Mouse (Mus musculus): ENCODE results near the gene Saysd1.
A peak's percentile ranks its signal among the peaks of the same experiment; 100 is the strongest.

Gene Saysd1

DNA sequence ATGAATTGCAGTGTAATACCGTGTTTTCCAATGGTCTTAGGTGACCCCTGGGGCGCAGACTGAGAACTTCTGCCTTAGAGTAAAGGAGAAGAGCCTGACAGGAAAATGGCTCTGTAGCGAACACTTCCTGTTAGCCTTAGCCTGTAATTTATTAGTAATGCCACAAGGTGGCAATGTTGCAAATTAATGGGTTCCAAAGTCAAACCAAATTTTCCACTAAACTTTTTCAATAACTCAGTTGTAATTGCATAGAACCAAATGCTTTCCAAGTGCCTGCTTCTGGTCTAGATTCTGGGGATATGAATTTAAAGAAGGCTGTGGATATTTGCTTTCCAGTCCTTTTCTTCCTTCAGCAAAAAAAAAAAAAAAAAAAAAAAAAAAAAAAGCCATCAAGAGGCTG is 26.1 kb downstream of the Saysd1 start:
- DNase-seq (ENCODE audit: low read depth, low spot score): no peak

GRCm38 (mm10) chr14:20110945-20111344 is 27.4 kb downstream of the Saysd1 start:
- DNase-seq (ENCODE audit: low read depth, low spot score): no peak

- DNase-seq (ENCODE audit: low read depth, low spot score): no peak
These were observed 32.1 kb downstream of the Saysd1 start for GRCm38 (mm10) chr14:20106271-20106670.

- DNase-seq (ENCODE audit: low read depth, low spot score): no peak
These were observed 35.1 kb downstream of the Saysd1 start for GRCm38 (mm10) chr14:20103207-20103606.

DNA sequence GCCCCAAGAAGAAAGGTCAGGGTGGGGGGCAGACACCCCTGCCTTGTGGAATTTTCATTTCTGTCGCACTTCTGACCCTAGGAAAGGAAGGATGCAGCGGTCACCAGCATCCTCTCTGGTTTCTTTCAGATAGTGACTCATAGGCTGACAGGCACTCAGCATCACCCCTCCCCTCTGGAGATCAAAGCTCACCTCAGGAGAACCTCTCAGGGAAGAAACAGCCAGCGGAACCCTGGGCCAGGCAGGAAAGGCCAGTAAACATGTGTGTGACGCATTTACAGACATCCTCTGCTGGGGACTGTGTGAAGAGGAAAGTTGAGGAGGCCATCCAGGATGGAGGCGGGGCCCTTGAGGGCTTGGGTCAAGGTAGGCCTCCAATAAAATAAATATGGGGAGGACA is 40.3 kb downstream of the Saysd1 start:
- DNase-seq (ENCODE audit: low read depth, low spot score): no peak

- no peak for DNase-seq (ENCODE audit: low read depth, low spot score)
These were observed 43.4 kb downstream of the Saysd1 start for GRCm38 (mm10) chr14:20094942-20095341.

DNA sequence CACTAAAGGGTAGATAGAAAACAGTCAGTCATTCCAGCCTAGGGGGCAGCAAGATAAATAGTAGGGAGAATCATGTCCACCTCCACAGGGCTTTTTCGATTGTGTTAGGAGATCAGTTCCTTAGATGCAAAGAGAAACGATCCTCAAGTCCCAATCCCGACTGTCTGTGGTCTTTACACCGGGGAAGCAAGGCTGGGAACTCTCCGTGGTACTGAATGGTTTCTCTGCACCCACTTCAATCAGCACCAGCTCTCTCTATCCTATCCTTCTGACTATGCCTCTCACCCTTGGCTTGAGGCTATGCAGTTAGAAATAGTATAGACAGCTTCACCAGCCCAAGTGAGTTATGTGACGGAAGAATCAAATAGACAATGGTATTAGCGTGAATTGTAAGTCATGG is 44.8 kb downstream of the Saysd1 start:
- DNase-seq (ENCODE audit: low read depth, low spot score): peak; percentile 80

DNA sequence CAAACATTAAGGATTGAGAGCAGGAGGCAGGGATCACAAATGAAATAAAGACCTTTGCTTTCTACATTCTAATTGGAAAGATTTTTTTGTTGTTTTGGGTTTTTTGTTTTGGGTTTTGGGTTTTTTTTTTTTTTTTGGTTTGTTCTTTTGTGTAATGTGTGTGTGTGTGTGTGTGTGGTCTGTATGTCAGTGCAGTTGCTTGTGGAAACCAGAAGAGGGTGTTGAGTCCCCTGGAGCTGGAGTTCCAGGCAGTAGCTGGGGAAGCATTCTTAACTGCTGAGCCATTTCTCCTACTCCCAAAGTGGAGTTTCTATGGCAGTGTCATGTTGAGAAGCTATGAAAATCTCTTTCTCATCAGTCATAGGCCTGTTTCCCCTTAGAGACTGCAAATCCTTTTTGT is 54.0 kb downstream of the Saysd1 start:
- DNase-seq (ENCODE audit: low read depth, low spot score): no peak

GRCm38 (mm10) chr14:20082536-20083325 is 55.6 kb downstream of the Saysd1 start:
- peak; percentile 96 for DNase-seq (ENCODE audit: low read depth, low spot score)

GRCm38 (mm10) chr14:20081937-20082533 is 56.3 kb downstream of the Saysd1 start:
- DNase-seq (ENCODE audit: low read depth, low spot score): no peak

- no peak for DNase-seq (ENCODE audit: low read depth, low spot score)
These were observed 57.2 kb downstream of the Saysd1 start for GRCm38 (mm10) chr14:20081084-20081483.

- DNase-seq (ENCODE audit: low read depth, low spot score): no peak
These were observed 61.2 kb downstream of the Saysd1 start for GRCm38 (mm10) chr14:20077181-20077580.

DNA sequence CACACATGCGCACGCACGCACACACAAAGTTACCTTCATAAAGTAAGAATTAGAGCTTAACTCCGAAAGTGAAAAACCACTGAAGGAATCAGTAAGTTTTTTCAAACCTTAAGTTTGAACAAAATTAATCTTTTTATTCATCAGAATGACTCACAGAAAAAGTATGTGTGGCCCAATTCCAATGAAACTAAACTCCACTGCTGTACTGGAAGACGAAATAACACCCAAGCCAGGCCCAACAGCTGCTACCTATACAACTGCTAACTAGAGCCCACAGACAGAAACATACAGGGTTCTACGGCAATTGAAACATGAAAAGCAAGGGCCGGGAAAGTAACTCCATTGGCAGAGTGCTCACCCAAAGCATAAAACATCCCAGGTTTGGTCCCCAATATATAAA is 62.8 kb downstream of the Saysd1 start:
- no peak for DNase-seq (ENCODE audit: low read depth, low spot score)

GRCm38 (mm10) chr14:20074759-20075158 is 63.6 kb downstream of the Saysd1 start:
- no peak for DNase-seq (ENCODE audit: low read depth, low spot score)

DNA sequence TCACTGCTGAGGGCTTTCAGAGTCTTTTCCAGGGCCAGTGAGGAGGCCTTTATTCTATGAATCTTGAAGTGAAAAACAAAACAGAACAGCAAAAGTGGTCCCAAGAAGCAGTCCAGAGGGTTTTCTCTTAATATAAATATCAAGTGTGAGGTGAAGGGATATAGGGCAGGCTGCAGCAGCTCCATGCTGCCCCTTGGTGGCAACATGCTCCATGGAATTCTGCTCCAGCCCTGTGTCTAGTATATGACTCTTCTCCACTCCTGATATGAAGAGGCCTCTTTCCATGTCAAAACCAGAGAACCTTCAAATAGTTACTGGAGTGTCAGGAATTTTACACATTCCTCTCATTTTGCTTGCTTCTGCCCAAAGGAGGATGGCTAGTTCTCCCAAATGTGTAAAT is 67.7 kb downstream of the Saysd1 start:
- peak; percentile 31 for DNase-seq (ENCODE audit: low read depth, low spot score)

DNA sequence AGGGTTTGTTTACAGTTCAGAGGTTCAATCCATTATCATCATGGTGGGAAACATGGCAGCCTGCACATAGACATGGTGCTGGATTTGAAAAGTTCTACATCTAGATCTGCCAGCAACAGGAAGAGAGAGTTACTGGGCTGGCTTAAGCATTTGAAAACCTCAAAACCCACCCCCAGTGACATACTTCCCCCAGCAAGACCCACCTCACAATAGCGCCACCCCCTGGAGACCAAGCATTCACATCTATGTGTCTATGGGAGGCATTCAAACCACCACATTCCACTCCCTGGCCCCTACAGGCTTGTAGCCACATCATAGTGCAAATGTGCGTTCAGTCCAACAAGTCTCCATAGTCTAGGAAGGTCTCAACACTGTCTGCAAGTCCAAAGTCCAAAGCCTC is 70.0 kb downstream of the Saysd1 start:
- no peak for DNase-seq (ENCODE audit: low read depth, low spot score)

DNA sequence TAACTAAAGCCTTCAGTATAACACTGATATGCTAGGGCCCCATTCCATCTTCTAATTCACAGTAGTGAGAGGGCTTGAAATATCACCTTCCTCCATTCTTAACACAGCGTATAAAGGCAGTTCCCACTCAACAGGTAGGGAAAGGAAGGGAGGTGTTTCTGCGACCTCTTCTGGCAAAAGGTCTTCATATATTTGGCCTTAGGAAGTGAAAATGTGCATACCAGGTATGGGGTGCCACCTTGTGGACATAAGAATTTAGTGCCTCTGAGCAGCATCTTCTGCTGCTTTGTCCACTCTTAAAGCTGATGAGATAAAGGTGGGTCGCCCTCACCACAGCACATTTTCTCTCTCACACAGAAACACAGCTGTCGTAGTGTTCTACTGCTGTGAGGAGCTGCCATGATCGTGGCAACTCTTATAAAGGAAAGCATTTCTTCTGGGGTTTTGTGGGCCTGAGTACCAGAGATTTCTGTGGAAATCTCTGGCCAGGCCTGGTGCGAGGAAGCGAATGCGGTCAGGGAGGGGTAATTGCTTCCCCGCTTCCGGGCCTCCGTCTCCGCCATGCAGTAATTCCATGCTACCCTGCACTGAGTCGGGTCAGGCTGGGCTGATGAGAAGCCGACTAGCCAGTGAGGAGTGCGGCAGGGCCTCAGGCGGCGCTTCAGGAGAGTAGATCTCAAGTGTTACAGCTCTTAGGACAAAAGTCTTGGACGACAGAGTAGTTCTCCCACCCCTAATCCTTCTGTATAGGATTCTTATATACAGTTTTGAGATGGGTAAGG is 70.8 kb downstream of the Saysd1 start:
- peak; percentile 90 for DNase-seq (ENCODE audit: low read depth, low spot score)

- no peak for DNase-seq (ENCODE audit: low read depth, low spot score)
These were observed 73.6 kb downstream of the Saysd1 start for GRCm38 (mm10) chr14:20064771-20065170.

DNA sequence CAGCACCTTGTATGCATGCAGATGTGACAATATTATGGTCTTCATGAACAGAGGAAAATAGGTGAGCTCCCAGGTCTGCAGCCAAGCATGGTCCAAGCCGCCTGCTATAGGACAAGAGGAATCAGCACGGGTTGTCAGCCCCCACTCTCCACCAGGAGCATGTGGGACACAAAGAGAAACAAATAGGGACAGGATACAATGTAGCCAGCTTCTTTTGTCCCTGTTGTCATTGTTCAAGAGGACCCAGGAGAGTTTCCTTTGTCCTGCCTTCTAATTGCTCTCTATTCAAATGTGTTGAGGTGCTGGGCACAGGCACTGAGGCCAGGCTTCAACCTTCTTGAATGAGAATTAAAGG is 89.9 kb downstream of the Saysd1 start:
- DNase-seq (ENCODE audit: low read depth, low spot score): no peak

- no peak for DNase-seq (ENCODE audit: low read depth, low spot score)
These were observed 90.4 kb downstream of the Saysd1 start for GRCm38 (mm10) chr14:20047814-20048480.

GRCm38 (mm10) chr14:20047291-20047690 is 91.0 kb downstream of the Saysd1 start:
- no peak for DNase-seq (ENCODE audit: low read depth, low spot score)

DNA sequence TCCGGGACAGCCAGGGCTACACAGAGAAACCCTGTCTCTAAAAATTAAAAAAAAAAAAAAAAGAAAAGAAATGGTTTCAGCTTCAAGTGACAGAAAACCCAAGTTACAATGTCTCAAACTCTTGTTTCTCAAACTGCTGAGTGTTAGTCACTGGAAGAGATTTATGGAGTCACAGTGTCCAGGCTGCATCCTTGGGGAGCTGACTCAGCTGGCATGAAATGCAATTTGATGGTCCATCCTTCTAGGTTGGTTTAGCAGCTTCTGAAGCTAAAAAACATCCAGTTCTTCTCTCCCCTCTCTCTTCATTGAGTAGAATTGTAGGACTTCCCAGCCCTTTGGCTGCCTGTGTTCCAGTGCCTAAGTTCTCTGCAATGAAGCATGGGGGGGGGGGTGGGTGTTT is 94.3 kb downstream of the Saysd1 start:
- no peak for DNase-seq (ENCODE audit: low read depth, low spot score)

Data from mesoderm, embryonic 11.5 days (tissue).